Mouse (Mus musculus) liver, embryonic 14.5 days (tissue): ENCODE results near the gene Lrtm1.

Source experiments
- CTCF ChIP-seq: IDR thresholded peaks from 2 replicates; pipeline ENCODE4 v1.5.1; 2016; ENCODE audit warnings: antibody characterized with exemption, low read depth, control low read depth
- EP300 ChIP-seq: IDR thresholded peaks from 2 replicates; pipeline ENCODE4 v1.6.1; 2016; ENCODE audit warnings: antibody characterized with exemption, low read depth

GRCm38 (mm10) chr14:28980482-28980881 lies 37.5 kb upstream of the Lrtm1 start:
- TF ChIP-seq CTCF = no peak
- TF ChIP-seq EP300 = no peak
